Mouse (Mus musculus): Measurements from ENCODE around the gene Ugdh. TPM values are rescaled to one million over a fixed set of nuclear protein-coding genes. Genes with fewer than 3 reads are reported as not detected.

Ugdh gene
- total and polyA plus RNA-seq, 3 experiments: 6.1 to 18.0 (median 13.6) TPM

DNA sequence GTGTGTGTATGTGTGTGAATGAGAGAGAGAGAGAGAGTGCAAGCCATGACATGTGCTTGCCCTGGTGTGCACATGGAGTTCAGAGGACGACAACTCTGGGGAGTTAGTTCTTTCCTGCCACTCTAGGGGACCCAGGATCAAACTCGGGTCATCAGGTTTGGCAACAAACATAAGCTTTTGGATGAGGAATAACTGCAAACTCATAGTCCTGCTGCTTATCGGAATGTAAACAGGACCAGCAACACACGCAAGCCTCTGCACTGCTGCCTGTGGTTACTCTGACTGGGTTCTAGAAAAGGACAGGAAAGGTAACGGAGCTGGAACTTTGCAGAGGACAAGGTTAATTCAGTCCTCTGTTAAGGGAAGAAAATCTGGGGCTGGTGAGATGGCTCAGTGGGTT lies 10.5 kb downstream of the Ugdh start:
- DNase-seq: no peak
- no peak for TF ChIP-seq CTCF (IDR thresholded peaks at IDR 0.05)
- no peak for TF ChIP-seq EP300 (IDR thresholded peaks at IDR 0.05; ENCODE audit: insufficient read depth, low read depth, low read length)
- TF ChIP-seq POLR2A (IDR thresholded peaks at IDR 0.05; ENCODE audit: insufficient read depth, low read depth, low read length): no peak
- Histone ChIP-seq H3K4me1 (ENCODE audit: control insufficient read depth, insufficient read depth, low read length) (no peaks in the 10 kb centered on the region), H3K79me2 (replicated peaks; ENCODE audit: control insufficient read depth, insufficient read depth, low read length) (no peaks in the 10 kb centered on the region; the same call in 1 of the 2 replicates), H3K27ac (no peak overlapping the region), H3K27me3 (ENCODE audit: control insufficient read depth, insufficient read depth, low read length) (no peaks in the 10 kb centered on the region), H3K4me3 (no peak overlapping the region), H3K36me3 (ENCODE audit: control insufficient read depth, insufficient read depth, low read length) (no peaks in the 10 kb centered on the region), H3K9ac (ENCODE audit: low read depth, low read length) (no peak overlapping the region)
- 80% methylated on average over 5 of the region's 5 CpGs for WGBS
- intact Hi-C loops (cut with DNase I): no loop called here

DNA sequence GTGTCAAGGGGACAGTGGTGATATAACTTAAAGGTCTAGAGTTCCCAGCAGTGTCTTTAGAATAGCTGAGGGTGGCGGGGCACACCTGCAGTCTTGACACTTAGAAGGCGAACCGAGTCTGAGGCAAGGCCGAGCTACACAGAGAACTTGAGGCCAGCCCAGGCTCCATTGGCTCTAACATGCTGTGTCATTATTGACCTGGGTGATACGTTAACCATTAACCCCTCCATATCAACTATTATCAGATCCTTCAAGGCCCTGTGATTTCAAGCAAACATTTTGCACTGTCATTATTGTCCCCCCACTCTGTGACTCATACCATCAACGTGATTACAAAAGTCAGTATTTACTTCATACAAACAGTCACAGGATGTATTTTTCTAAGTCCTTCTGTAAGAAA lies 11.5 kb downstream of the Ugdh start:
- Histone ChIP-seq H3K27me3 (ENCODE audit: control insufficient read depth, insufficient read depth, low read length) (no peaks in the 10 kb centered on the region), H3K9ac (ENCODE audit: low read depth, low read length) (no peak overlapping the region), H3K79me2 (replicated peaks; ENCODE audit: control insufficient read depth, insufficient read depth, low read length) (no peaks in the 10 kb centered on the region), H3K36me3 (ENCODE audit: control insufficient read depth, insufficient read depth, low read length) (no peaks in the 10 kb centered on the region), H3K27ac (no peak overlapping the region), H3K4me1 (ENCODE audit: control insufficient read depth, insufficient read depth, low read length) (no peaks in the 10 kb centered on the region), H3K4me3 (no peak overlapping the region)
- TF ChIP-seq POLR2A (IDR thresholded peaks at IDR 0.05; ENCODE audit: insufficient read depth, low read depth, low read length) (no peak), EP300 (IDR thresholded peaks at IDR 0.05; ENCODE audit: insufficient read depth, low read depth, low read length) (no peak), CTCF (IDR thresholded peaks at IDR 0.05) (no peak)
- intact Hi-C loops (cut with DNase I): no loop called here
- WGBS: 88% methylated on average over 6 of the region's 6 CpGs
- DNase-seq: no peak

DNA sequence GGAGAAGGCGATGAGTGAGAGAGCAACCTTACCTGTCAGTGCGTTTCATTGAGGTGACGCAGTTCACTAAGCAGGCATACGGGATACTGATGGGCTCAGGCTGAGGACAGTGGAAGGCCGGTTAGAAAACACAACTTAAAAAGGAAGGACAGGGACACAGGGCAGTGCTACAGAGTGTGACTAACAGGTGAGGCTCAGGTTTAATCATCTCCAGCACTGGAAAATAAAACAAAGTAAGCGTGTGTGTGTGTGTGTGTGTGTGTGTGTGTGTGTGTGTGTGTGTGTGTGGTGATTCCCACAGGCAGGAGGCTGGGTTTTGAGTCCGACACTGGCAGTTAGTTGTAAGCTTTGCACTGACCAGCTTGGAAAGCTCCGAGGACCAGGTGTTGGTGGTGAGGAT lies 12.9 kb downstream of the Ugdh start:
- intact Hi-C loops (cut with DNase I): no loop called here

DNA sequence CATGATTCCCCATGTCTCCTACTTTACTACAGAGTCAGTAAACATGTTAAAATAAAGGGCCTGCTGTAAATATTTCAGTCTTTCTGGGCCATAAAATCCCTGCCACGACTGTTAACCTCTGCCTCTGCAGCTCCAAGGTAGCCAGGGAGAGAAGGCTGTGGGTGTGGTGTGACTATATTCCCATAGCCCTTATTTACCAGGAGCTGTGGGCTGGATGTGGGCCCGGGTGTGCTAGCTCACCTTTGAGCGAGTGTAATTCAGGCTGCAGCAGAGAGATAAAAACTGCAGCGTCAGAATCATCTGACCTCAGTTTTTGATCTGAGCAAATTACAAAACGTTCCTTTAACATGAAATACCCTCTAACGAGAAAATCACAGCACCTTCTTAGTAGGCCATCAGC lies 14.9 kb downstream of the Ugdh start:
- H3K9ac ChIP-seq (ENCODE audit: low read depth, low read length): no peak overlapping the region
- H3K4me3 ChIP-seq: no peak overlapping the region
- H3K79me2 ChIP-seq (replicated peaks; ENCODE audit: control insufficient read depth, insufficient read depth, low read length): no peaks in the 10 kb centered on the region
- no peaks in the 10 kb centered on the region for H3K27me3 ChIP-seq (ENCODE audit: control insufficient read depth, insufficient read depth, low read length)
- TF ChIP-seq CTCF (IDR thresholded peaks at IDR 0.05) (no peak), EP300 (IDR thresholded peaks at IDR 0.05; ENCODE audit: insufficient read depth, low read depth, low read length) (no peak), POLR2A (IDR thresholded peaks at IDR 0.05; ENCODE audit: insufficient read depth, low read depth, low read length) (no peak)
- no peaks in the 10 kb centered on the region; the same call in 1 of the 2 replicates for H3K4me1 ChIP-seq (ENCODE audit: control insufficient read depth, insufficient read depth, low read length)
- 79% methylated on average over 6 of the region's 6 CpGs for WGBS
- no peak for DNase-seq
- H3K36me3 ChIP-seq (ENCODE audit: control insufficient read depth, insufficient read depth, low read length): no peaks in the 10 kb centered on the region
- intact Hi-C loops (cut with DNase I): no loop called here
- H3K27ac ChIP-seq: no peak overlapping the region

More for the DNA sequence above, 12.9 kb downstream of the Ugdh start:
- H3K79me2 ChIP-seq (replicated peaks; ENCODE audit: control insufficient read depth, insufficient read depth, low read length): no peaks in the 10 kb centered on the region
- WGBS: 91% methylated on average over 8 of the region's 8 CpGs
- no peaks in the 10 kb centered on the region for H3K27me3 ChIP-seq (ENCODE audit: control insufficient read depth, insufficient read depth, low read length)
- no peak overlapping the region for H3K4me3 ChIP-seq
- no peak overlapping the region for H3K27ac ChIP-seq
- no peak for TF ChIP-seq POLR2A (IDR thresholded peaks at IDR 0.05; ENCODE audit: insufficient read depth, low read depth, low read length)
- no peak for TF ChIP-seq EP300 (IDR thresholded peaks at IDR 0.05; ENCODE audit: insufficient read depth, low read depth, low read length)
- TF ChIP-seq CTCF (IDR thresholded peaks at IDR 0.05): no peak
- H3K4me1 ChIP-seq (ENCODE audit: control insufficient read depth, insufficient read depth, low read length): no peaks in the 10 kb centered on the region
- H3K36me3 ChIP-seq (ENCODE audit: control insufficient read depth, insufficient read depth, low read length): no peaks in the 10 kb centered on the region
- no peak for DNase-seq
- H3K9ac ChIP-seq (ENCODE audit: low read depth, low read length): no peak overlapping the region

DNA sequence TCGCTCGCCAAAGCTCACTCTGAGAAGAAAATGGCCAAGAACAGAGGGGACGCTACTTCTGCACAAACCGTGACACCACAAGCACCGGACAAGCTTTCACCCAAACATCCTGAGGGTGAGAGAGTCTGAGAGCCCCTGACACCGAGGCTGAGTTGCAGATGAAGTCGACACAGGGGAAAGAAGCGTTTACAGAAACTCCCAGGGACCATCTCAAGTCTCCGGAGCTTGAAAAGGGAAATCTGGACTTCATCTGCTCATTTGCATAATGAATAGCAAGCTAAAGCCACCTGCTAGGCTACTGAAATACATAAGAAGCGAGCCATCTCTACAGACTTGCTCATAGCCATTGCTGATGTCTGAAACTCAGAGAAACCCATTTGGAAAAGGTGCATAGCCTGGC lies 16.6 kb downstream of the Ugdh start:
- Histone ChIP-seq H3K27me3 (ENCODE audit: control insufficient read depth, insufficient read depth, low read length) (no peaks in the 10 kb centered on the region), H3K36me3 (ENCODE audit: control insufficient read depth, insufficient read depth, low read length) (no peaks in the 10 kb centered on the region), H3K4me3 (no peak overlapping the region), H3K27ac (no peak overlapping the region), H3K9ac (ENCODE audit: low read depth, low read length) (no peak overlapping the region), H3K4me1 (ENCODE audit: control insufficient read depth, insufficient read depth, low read length) (no peaks in the 10 kb centered on the region; the same call in 1 of the 2 replicates), H3K79me2 (replicated peaks; ENCODE audit: control insufficient read depth, insufficient read depth, low read length) (no peaks in the 10 kb centered on the region)
- TF ChIP-seq EP300 (IDR thresholded peaks at IDR 0.05; ENCODE audit: insufficient read depth, low read depth, low read length): no peak
- TF ChIP-seq CTCF (IDR thresholded peaks at IDR 0.05): no peak
- TF ChIP-seq POLR2A (IDR thresholded peaks at IDR 0.05; ENCODE audit: insufficient read depth, low read depth, low read length): no peak
- intact Hi-C loops (cut with DNase I): no loop called here
- 85% methylated on average over 10 of the region's 10 CpGs for WGBS
- no peak for DNase-seq

DNA sequence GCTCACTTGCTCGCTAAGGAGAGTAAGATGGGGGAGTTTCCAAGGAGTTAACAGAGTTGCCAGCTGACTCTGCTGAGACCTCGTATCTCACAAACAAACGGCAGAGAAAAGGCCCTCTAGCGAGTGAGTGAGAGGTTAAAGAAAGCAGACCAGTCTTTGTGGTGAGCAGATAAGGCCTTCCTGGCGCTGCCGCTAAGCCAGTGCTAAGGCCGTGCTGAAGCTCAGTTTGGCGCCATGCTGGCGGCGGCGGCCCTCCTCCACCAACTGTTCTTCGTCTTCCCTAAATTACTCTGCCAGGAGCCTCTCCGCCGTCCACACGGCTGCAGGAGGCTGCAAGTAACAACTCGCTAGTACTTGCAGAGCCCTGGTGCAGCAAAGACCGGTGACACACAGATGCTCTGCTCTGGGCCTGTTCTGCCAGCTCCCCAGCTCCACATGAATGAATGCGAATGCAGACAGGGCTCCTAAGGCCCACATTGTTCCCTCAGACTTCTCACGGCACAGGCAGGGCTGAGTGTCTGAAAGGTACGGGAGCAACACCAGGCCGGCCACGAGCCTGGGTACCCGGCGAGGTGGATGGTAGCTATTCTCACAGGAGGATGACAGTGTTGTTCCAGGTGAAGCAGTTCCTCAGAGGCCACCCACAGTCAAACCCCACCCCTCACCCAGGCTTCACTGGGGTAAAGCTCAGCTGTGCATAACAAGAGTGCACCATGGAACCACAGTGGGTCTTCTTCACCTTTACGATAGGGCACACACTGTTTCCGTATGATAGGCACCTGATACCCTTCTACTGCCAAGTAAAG lies 19.9 kb downstream of the Ugdh start:
- H3K4me3 ChIP-seq: no peak overlapping the region
- intact Hi-C loops (cut with DNase I): no loop called here
- peak; percentile 31 to 49 for DNase-seq
- 34% methylated on average over 26 of the region's 26 CpGs for WGBS
- no peaks in the 10 kb centered on the region for H3K36me3 ChIP-seq (ENCODE audit: control insufficient read depth, insufficient read depth, low read length)
- H3K27ac ChIP-seq: peak overlapping the region; percentile 23; the same call in 1 of the 2 replicates
- no peaks in the 10 kb centered on the region; the same call in 1 of the 2 replicates for H3K4me1 ChIP-seq (ENCODE audit: control insufficient read depth, insufficient read depth, low read length)
- H3K9ac ChIP-seq (ENCODE audit: low read depth, low read length): peak overlapping the region; percentile 18; the same call in 1 of the 2 replicates
- no peaks in the 10 kb centered on the region for H3K79me2 ChIP-seq (replicated peaks; ENCODE audit: control insufficient read depth, insufficient read depth, low read length)
- no peaks in the 10 kb centered on the region for H3K27me3 ChIP-seq (ENCODE audit: control insufficient read depth, insufficient read depth, low read length)
- TF ChIP-seq POLR2A (IDR thresholded peaks at IDR 0.05; ENCODE audit: insufficient read depth, low read depth, low read length): no peak
- no peak for TF ChIP-seq CTCF (IDR thresholded peaks at IDR 0.05)
- TF ChIP-seq EP300 (IDR thresholded peaks at IDR 0.05; ENCODE audit: insufficient read depth, low read depth, low read length): 0 out of 2 replicates have a peak, but pooled peaks have one; percentile 13
